Mouse (Mus musculus): ENCODE results near the gene Zfp422. TPM values are rescaled to one million over a fixed set of nuclear protein-coding genes. Genes with fewer than 3 reads are reported as not detected.

The Zfp422 gene
- polyA plus RNA-seq, 2 experiments from 2014 or later: 24.6 to 27.0 TPM

Other genes with a start within 250 kb of the Zfp422 start
- not detected for gene Alox5, start 167.8 kb downstream of the Zfp422 start, polyA plus RNA-seq (2017; shearing (Covaris generic))
- not detected for gene Olfr211, start 139.9 kb downstream of the Zfp422 start, polyA plus RNA-seq (2017; shearing (Covaris generic))
- not detected for gene Olfr212, start 122.5 kb downstream of the Zfp422 start, polyA plus RNA-seq (2017; shearing (Covaris generic))
- gene Olfr213, start 90.5 kb downstream of the Zfp422 start, polyA plus RNA-seq (2017; shearing (Covaris generic)): not detected
- gene Gm5580, start 77.9 kb downstream of the Zfp422 start, polyA plus RNA-seq (2017; shearing (Covaris generic)): under 1 TPM in 1 of 2 experiments, not detected in 1; 0.77 TPM
- not detected for gene Olfr214, start 74.8 kb downstream of the Zfp422 start, polyA plus RNA-seq (2017; shearing (Covaris generic))
- gene Olfr215, start 44.8 kb downstream of the Zfp422 start, polyA plus RNA-seq (2017; shearing (Covaris generic)): not detected
- not detected for gene Depp1, start 21.6 kb upstream of the Zfp422 start, polyA plus RNA-seq (2017; shearing (Covaris generic))
- 1 to 10 TPM; 3.2 to 5.1 TPM for gene Rassf4, start 45.0 kb upstream of the Zfp422 start, polyA plus RNA-seq (2017; shearing (Covaris generic))
- under 1 TPM; 0.04 to 0.05 TPM for gene Tmem72, start 87.9 kb upstream of the Zfp422 start, polyA plus RNA-seq (2017; shearing (Covaris generic))

All from CD4-positive, CD25-positive, alpha-beta regulatory T cell, adult 4 months (primary cell).